Mouse (Mus musculus): Measurements from ENCODE around the gene Hilpda.

GRCm38 (mm10) chr6:29245272-29246120, 26.8 kb upstream of the Hilpda start:
- TF ChIP-seq POLR2A (IDR thresholded peaks at IDR 0.05; ENCODE audit: borderline replicate concordance, insufficient read depth, low read length) = no peak
- TF ChIP-seq CTCF (IDR thresholded peaks at IDR 0.05; ENCODE audit: borderline replicate concordance, insufficient read depth, low read depth, low read length) = no peak
